Mouse (Mus musculus) layer of hippocampus, adult 9-10 months (tissue): ENCODE measurements around the gene Mamstr.

ENCODE experiments used
- DNase-seq: peaks from one replicate; pipeline ENCODE4 v3.0.0; 2022; ENCODE audit warnings: low spot score

Gene Mamstr

DNA sequence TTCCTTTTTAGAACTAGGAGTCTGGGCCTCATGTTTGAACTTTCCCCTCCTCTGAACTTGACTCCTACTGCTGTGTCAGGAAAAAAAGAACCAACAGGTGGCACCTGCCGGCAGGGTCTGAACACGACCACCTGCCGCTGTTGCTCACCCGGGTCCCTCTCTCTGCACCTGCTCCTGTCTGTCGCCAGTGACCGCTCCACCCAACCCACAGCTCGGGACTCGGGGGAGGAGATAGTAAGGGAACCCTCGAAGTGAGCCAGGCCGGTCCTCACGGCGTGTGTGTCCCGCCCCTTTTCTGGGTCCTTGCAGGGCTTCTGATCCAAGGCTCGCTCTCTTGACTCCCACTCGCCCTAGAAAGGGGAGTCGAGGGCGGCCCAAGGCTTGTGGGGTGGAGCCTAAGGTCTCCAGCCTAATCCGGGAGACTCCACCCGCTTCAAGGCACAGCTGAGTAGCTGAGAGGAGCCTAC lies at the start of gene Mamstr:
Mamstr (plus strand) TSS at position 417 of the 467 bp plus-strand sequence.
- no peak for DNase-seq

DNA sequence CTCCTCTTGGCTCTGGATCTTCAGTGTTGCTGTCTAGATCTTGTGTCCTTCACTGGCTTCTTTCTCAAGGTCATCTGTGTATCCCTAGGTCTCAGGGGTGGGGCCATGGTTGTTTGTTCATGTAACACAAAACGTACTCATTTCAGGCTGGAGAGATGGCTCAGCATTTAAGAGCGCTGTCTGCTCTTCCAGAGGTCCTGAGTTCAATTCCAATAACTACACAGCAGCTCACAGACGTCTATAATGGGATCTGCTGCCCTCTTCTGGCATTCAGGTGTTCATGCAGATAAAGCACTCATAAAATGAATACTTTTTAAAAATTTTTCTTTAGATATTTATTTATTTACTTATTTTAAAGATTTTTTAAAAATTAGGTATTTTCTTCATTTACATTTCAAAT lies 48.9 kb upstream of the Mamstr start:
- no peak for DNase-seq

DNA sequence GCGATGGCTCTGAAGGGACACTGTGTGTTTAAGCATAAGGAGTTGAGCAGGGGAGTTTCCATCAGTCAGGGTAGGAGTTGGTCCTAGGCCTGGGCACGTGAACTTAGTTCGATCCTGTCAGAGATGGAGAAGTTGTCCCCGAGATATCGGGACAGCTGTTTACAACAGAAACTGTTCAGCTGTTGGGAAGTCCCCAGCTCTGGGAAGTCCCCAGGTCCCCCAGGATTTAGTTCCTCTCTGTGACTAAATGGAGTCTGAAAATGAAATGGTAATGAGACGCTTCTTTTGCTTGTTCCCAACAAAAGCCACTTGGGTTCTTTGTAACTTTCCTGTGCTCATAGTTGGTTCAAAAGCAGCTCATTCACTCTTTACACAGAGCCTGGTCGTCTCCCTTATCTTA lies 47.9 kb upstream of the Mamstr start:
- no peak for DNase-seq

DNA sequence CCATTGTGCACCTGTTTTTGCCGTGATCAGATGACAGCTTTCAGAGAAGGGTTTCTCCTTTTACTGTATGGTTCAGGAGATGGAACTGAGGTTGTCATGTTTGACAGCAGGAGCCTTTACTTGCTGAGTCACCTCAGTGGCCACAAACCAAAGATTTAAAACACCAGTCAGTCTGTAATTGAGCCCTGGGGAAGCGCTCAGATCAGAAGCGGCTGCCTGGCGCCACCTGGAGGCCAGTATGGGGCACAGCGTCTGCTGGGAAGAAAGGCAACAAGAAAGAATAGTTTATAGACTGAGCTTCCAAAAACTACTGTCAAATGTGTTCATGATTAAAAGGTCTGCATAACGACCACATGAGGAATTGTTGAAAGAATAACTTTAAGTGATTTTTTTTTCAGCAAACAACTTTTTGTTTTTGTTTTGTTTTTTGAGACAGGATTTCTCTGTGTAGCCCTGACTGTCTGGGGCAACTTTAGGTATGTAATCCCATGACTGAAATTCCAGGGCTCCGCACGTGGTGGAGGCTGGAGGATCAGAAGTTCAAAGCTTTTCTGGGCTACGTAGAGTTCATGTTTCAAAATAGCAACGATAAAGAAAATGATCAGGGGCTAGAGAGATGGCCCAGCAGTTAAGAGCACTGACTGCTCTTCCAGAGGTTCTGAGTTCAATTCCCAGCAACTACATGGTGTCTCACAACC lies 46.5 kb upstream of the Mamstr start:
- DNase-seq: peak; percentile 41

DNA sequence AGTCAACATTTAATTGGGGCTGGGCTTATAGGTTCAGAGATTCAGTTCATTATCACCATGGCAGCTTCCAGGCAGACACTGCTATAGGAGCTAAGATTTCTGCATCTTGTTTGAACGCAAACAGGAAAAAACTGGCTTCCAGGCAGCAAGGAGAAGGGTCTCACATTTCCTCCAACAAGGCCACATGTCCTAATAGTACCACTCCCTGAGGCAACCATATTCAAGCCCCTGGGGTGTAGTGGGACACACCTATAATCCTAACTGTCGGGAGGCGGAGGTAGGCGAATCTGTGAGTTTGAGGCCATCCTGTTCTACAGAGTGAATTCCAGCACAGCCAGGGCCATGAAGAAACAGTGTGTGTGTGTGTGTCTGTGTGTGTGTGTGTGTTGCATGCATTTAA lies 44.6 kb upstream of the Mamstr start:
- no peak for DNase-seq

DNA sequence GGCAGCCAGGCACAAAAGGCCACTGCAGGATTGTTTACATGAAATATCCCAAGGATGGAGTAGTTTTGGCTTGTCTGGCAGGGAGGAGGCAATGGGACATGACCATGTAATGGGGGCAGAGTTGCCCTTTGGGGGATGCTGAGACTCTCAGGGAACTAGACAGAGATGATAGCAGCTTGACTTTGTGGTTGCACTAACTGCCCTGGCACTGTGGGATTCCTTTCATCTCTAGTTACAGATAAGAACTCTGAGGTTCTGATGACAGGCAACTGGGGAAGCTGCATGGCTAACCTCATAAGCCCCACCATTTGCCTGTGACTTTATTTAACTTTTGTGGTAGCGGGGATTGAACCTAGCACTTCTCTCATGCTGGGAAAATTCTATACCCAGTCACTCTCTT lies 43.7 kb upstream of the Mamstr start:
- DNase-seq: no peak

DNA sequence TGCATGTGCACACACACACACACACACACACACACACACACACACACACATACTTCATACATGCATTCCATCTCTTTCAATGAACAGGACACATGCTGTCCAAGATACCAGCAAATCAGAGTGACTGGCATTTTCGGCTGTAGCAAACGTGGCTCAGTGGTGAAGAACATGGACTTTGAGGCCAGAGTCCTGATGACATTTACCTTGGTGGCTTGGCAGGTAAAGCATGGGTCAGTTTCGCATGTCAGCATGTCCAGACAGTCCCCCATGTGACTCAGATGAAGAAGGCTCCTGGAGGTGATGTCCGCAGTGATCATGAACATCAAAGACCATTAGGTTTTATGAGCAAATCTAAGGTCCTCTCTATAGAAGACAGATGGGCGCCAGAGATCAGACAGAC lies 42.8 kb upstream of the Mamstr start:
- DNase-seq: no peak

DNA sequence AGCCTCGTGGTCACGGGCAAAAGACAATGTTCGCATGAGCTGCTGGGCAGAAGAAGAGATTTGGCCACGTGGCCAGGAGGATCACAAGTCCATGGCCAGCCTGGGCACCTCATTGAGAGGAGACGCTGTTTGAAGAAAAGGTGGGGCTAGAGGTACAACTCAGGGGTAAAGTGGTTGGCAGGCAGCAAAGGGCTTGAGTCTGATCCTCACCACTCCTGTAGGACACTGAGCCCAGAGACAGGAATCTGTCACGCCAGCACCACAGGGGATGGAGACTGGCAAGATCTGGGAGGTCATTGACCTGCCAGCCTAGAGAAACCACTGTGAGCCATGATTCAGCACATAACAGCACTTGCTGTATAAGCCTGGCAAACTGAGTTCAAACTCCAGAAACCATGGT lies 42.2 kb upstream of the Mamstr start:
- DNase-seq: no peak

DNA sequence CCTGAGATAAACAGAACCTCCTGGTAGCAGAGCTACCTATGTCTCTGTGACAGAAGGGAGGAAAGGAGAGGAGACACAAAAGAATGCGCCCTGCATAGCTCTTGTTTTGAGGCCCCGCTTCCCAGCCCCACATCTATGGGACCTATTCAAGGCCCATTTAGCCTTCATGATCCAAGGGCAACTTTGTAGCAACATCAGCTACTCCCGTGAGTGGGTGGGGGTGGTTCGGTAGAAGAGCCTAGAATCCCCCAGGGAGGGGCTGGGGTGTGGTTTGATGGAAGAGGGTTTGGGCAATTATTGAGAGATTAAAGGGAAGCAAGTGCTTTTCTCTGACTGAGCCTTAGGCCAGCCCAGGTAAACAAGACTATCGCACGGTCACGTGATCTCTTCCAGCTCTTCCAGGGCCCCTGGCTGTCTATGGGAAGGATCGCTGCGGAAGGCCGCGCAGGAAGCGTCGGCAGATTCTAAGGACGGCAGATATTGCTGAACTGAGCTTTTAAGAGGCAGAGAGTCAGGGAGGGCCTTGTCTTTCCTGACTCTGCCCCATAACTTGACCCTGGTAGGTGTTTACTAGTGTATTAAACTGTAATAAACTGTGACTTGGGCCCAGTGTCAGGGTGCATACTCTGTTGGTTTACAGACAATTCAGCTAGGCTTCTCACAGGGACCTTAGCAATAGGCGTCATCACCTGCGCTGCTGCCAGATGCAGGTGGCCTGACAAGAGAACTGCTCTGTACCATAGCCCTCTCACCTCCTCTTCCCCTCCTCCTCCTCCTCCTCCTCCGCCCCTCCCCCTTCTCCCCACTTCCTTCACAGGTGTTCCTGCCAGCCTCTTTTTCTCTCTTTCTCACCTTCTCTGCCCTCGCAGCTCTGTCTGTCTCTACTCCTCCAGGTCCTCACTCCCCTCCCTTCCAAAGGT lies 40.6 kb upstream of the Mamstr start:
- DNase-seq: no peak

DNA sequence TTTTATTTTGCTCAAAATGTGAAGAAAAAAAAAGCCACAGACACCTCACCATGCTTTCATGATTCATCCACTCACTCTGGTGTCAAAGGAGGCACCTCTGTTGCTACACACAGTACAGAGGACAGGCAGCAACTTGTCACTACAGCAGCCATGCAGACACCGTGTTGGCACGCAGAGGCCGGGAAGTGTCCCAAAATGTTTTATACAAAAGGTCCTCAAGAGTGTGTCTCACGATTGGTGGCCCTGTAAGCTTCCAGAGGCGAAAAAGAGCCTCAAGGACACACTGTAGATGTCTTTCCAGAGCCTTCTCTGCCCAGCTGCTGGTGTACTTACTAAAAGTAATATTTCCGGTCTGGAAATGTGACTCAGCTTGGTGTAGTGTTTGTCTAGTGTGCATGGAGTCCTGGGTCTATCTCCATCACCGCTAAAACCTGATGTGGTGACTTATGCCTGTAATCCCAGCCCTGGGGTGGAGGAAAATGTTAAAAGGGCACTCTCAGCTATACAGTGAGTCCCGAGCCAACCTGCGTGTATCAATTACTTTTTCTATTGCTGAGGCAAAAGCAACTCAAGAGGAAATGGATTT lies 34.0 kb upstream of the Mamstr start:
- DNase-seq: no peak

DNA sequence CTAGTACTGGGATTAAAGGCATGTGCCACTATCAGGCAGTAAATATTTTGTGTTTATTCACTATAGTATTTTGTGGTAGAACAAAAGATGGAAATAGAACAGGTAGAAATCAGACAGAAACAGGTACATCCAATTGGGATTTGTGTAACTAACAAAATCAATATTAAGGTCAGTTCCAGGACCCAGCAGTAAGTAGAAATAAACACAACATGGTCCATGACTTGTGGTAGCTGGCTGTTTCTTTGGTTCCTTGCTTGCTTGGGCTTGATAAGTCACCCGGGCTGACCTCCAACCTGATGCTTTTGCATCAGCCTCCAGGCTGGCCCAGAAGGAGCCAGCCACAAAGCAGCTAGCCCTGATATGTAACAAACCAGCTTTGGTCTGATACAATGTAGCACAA lies 30.3 kb upstream of the Mamstr start:
- no peak for DNase-seq

DNA sequence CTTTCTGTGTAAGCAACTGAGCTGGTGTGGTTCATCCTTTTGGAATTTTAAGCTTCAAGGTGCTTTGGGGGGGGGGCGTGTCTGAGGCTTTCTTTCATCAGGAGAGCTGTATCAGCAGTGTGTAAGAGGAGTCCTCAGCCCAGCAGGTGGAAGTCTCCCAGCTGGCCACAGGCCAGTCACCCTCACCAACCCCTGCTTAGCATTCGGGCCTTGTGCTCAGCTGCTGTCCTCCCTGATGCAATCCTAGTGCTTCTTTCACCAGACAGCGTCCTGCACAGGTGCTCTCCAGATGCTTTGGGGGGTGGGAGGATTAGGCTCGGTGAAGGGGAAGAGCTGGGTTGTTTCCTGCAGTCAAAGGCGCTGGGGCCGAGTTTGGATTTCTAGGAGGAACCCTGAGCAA lies 23.5 kb upstream of the Mamstr start:
- no peak for DNase-seq

DNA sequence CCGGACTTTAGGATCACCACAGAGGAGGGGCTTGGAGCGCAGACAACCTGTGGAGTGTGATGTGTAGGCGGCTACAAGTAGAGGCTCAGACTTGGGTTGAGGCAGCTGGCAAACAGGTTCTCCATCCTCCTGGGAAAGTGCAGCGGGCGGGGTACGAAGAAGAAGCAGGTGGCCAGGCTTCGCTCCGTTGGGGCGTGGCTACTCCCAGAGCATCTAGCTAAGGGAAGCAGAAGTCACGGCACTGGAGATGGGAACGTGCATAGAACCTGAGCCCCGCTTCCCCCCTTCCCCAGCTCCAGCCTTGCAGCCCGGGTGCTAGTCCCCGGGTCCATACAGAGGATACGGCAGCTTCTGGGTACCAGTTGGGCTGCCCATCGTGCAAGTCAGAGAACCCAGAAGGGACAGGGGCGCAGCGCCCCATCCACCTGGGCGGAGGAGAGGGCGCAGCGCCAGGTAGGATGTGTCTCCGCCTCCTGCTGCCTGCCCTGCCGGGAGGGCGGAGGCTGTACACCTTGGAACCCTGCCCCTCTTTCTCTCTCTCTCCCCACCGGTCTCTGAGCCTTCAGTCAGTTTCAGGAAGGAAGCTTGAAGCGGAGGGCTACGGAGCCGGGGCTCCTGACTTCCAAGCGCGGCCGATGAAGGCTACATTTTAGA lies 22.6 kb upstream of the Mamstr start, which contains the start of gene Fut1:
Fut1 (plus strand) TSS at position 248 of the 654 bp plus-strand sequence.
- no peak for DNase-seq

DNA sequence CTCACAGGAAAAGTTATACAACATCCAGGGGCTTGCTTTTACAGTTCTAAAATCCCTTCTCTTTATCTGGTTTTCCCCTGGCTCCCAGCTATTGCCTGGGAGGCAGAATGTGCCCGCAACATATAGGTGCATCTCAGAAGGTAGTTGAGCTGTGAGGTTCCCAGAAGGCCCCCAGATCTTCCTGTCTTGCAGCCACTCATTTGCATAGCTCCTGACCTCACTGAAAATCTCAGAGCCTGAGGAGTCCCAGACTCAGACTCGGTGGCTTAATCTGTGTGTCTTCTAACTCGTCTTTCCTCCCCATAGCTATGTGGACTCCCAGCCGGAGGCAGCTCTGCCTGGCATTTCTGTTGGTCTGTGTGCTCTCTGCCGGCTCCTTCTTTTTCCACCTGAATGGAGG lies 21.5 kb upstream of the Mamstr start:
- no peak for DNase-seq

DNA sequence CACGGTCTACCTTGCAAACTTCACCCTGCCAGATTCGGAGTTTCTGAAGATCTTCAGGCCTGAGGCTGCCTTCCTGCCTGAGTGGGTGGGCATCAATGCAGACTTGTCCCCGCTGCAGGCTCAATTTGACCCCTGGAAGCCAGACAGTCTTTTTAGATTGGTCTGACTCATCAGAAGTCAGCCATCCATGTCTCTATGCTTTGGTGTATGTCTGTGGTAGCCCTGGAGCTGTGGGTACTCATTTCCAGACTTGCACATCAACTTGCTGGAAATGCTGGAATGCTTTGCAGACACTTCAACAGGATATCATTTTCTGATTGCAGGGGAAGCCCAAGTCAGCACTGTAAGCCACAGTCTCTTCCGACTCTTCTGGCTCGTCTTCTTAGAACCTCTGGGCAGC lies 20.2 kb upstream of the Mamstr start:
- no peak for DNase-seq

DNA sequence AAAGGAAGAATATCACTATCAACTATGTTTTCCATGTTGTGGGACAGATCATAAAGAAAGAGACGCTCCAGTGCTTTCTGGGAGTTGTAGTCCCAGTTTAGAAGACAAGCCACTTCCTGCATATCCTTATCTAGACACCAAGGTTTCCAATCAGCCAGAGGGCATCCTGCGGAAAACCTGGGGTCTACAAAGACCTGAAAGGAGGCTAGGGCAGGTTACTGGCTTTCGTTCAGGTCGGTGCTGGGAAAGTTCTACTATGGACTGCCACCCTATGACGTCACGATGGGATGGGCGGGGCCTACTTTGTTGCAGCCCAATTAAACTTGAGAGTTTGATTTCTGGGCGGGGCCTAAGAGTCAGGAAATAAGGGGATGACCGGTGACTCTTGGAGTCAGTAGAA lies 18.3 kb upstream of the Mamstr start, which contains the start of gene Izumo1:
Izumo1 (plus strand) TSS at position 369 of the 400 bp plus-strand sequence.
- no peak for DNase-seq

DNA sequence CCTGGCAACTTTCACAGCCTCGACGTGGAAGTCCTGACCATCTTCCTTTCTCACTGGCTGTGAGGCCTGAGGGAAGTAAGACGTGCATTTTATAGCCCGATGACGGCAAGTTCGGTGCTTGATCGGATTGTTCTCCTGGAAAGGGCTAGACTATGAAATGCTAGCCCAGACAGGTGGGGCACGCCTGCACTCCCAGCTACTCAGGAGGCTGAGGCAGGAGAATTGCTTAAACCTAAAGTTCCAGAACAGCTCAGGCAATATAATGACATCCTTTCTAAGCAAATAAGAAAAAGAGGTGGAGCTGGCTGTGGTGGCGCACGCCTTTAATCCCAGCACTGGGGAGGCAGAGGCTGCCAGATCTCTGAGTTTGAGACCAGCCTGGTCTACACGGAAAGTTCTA lies 16.3 kb upstream of the Mamstr start:
- no peak for DNase-seq

DNA sequence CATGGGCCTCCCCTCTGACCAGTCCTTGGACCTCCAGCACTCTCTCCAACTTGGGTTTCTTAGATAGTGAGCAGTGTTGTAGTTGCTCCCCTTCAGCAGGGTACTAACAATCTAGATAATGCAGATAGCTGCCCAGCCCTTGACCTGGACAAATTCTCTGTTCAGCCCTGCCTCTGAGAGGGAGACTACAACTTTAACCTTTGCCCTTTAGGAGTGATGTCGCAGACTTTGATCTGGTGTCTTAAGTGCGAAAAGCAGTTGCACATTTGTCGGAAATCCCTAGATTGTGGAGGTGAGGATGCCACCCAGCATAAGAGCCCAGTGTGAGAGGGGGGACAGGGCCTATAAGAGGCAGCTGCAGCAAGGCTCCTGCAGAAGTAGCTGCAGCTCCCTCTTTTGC lies 15.1 kb upstream of the Mamstr start:
- no peak for DNase-seq

DNA sequence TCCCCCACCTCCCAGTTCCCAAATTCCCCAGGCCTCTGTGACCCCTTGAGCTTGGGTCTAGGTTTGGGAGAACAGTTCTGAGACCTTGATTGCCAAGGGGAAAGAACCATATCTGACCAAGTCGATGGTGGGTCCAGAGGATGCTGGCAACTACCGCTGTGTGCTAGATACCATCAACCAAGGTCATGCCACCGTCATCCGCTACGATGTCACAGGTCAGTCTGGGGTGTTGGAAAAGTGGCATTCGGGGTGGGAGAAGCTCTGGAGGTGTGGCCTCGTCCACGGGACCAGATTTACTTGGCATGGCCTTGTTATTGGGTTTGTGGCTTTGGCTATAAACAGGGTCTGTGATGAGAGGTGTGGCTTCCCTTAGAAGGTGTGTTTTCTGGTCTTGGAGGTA lies 14.3 kb upstream of the Mamstr start:
- DNase-seq: no peak

DNA sequence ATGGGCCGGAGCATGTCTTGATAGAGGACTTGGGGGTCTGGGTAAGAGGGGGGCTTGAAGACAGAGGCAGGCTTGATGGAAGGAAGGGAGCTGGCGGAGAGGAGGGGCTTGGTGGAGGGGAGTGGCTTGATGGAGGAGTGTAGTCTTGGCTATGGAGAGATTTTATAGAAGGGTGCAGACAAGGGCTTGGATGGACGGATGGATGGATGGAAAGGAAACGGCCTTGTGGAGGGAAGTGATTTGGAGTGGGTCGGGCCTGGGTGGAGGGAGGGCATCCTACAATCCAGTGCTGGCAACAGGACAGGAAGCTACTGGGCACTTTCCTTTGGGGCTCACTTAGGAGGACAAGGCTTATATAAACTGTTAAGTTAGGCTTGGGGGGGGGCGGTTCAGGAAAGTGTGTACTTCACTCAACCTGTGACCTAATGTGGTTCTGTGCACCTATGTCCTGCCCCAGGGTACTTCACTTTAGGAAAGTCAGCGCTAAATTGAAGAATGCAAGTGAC lies 13.2 kb upstream of the Mamstr start:
- DNase-seq: no peak

DNA sequence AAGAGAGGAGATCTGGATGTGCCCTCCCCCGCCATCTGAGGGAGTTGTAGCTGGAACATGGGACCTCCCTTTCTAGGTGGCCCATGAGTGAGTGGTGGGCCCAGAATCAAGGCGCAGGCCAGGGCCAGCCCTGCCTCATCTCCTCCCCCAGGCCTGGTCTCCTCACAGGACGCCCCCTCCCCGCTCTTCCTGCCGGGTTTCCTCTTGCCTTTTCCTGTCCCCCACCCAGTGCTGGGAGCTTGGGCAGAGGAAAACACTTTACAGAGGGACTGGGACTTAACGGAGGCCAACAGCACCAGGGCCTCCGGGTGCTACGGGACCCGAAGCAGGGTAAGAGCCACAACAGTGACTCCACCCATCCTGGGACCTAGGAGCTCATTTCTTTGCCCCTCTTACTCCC lies 12.5 kb upstream of the Mamstr start, which contains the start of gene Rasip1:
Rasip1 (plus strand) TSS at position 228 of the 400 bp plus-strand sequence.
- DNase-seq: no peak
